Mouse (Mus musculus) hindbrain, postnatal 0 days (tissue): ENCODE results near the gene Serinc5. TPM values are rescaled to one million over a fixed set of nuclear protein-coding genes. Genes with fewer than 3 reads are reported as not detected.

ENCODE experiments used
- ATAC-seq: fragments of 200-750 bp; cut with Nextera tagmentation; 2 replicates; pipeline ENCODE4 v1.8.0; 2017; ENCODE audit warnings: mild to moderate bottlenecking, moderate TSS enrichment, moderate library complexity
- DNase-seq: peaks from one replicate; pipeline ENCODE4 v3.0.0-alpha.2; 2015; ENCODE audit warnings: low spot score
- H3K27ac ChIP-seq: fragments of 300-500 bp; sonication (generic); 2 replicates; pipeline ENCODE4 v1.5.1; 2014; ENCODE audit warnings: mild to moderate bottlenecking
- H3K27me3 ChIP-seq: fragments of 300-500 bp; sonication (generic); 2 replicates; pipeline ENCODE4 v1.6.1; 2014; ENCODE audit warnings: low read length, mixed read lengths; ENCODE audit not compliant: insufficient read depth
- H3K36me3 ChIP-seq: fragments of 300-500 bp; sonication (generic); 2 replicates; pipeline ENCODE4 v1.6.1; 2014; ENCODE audit warnings: low read length, mixed read lengths; ENCODE audit not compliant: insufficient read depth
- H3K4me1 ChIP-seq: fragments of 300-500 bp; sonication (generic); 2 replicates; pipeline ENCODE4 v1.6.1; 2014; ENCODE audit warnings: antibody characterized with exemption, low read length, mixed read lengths; ENCODE audit not compliant: insufficient read depth
- H3K4me2 ChIP-seq: fragments of 300-500 bp; sonication (generic); 2 replicates; pipeline ENCODE4 v1.6.1; 2014; ENCODE audit warnings: low read depth, mild to moderate bottlenecking, low read length, moderate library complexity, mixed read lengths
- H3K4me3 ChIP-seq: fragments of 300-500 bp; sonication (generic); 2 replicates; pipeline ENCODE4 v1.5.1; 2014; ENCODE audit warnings: low read length
- H3K9ac ChIP-seq: fragments of 300-500 bp; sonication (generic); replicated peaks from 2 replicates; pipeline ENCODE4 v1.6.1; 2014; ENCODE audit warnings: mild to moderate bottlenecking, low read length, moderate library complexity, mixed read lengths
- H3K9me3 ChIP-seq: fragments of 300-500 bp; sonication (generic); 2 replicates; pipeline ENCODE4 v1.6.1; 2016; ENCODE audit warnings: low read length, mixed read lengths
- CTCF ChIP-seq: IDR thresholded peaks from 2 replicates; pipeline ENCODE4 v1.5.1; 2016; ENCODE audit warnings: antibody characterized with exemption, control low read depth, low read depth
- WGBS: fragments of 180-500 bp; shearing (Covaris S2); extraction: QIAGEN DNeasy Blood & Tissue Kit; methylation state at CpG from one replicate; pipeline ENCODE4 v1.1.7; 2014; 5-methylcytosine and 5-hydroxymethylcytosine counted together
- polyA plus RNA-seq: library from polyadenylated mRNA; unstranded; fragments of >200 nt; fragmentation: Nextera tagmentation; extraction: Ambion mirVana; gene quantifications from 2 replicates; pipeline ENCODE4 v1.2.1, GENCODE M21; 2015
- total RNA-seq: library from RNA; depleted of rRNA; stranded (reverse); fragments of >200 nt; gene quantifications from 2 replicates; pipeline ENCODE4 v1.2.3, GENCODE M21; 2014

The Serinc5 gene
- total and polyA plus RNA-seq, 2 experiments from 2014 or later = 14.8 to 52.5 TPM

- 0 out of 2 replicates have a peak overlapping the region, but pooled peaks have one; percentile 42 for H3K27ac ChIP-seq
- no peak for TF ChIP-seq CTCF
- H3K27me3 ChIP-seq = no peaks in the 10 kb centered on the region
- 36% methylated on average over 4 of the region's 4 CpGs for WGBS
- H3K36me3 ChIP-seq = no peaks in the 10 kb centered on the region
- H3K9me3 ChIP-seq = no peaks in the 10 kb centered on the region
- H3K4me2 ChIP-seq = no peak overlapping the region
- ATAC-seq (no peak), DNase-seq (no peak)
- H3K4me3 ChIP-seq = no peak overlapping the region
- no peak overlapping the region for H3K9ac ChIP-seq
- peaks cover 6% of the 10 kb centered on the region; the same call in 1 of the 2 replicates for H3K4me1 ChIP-seq
Measured at GRCm38 (mm10) chr13:92632550-92632949, 21.7 kb downstream of the Serinc5 start.

- Histone ChIP-seq H3K4me1 (peaks cover 6% of the 10 kb centered on the region; the same call in 1 of the 2 replicates), H3K4me2 (no peak overlapping the region), H3K9me3 (no peaks in the 10 kb centered on the region), H3K4me3 (no peak overlapping the region), H3K9ac (no peak overlapping the region), H3K36me3 (no peaks in the 10 kb centered on the region), H3K27ac (no peak overlapping the region), H3K27me3 (no peaks in the 10 kb centered on the region)
- TF ChIP-seq CTCF = no peak
- no peak for DNase-seq
- no peak for ATAC-seq
- 41% methylated on average over 2 of the region's 2 CpGs for WGBS
Measured at GRCm38 (mm10) chr13:92635040-92635439, 24.1 kb downstream of the Serinc5 start.

- WGBS = 74% methylated on average over 6 of the region's 6 CpGs
- Histone ChIP-seq H3K4me3 (no peak overlapping the region), H3K27ac (no peak overlapping the region), H3K9ac (0 out of 2 replicates have a peak overlapping the region, but pooled peaks have one; percentile 13), H3K4me1 (peaks cover 6% of the 10 kb centered on the region; the same call in 1 of the 2 replicates), H3K9me3 (no peaks in the 10 kb centered on the region), H3K27me3 (no peaks in the 10 kb centered on the region), H3K4me2 (peak overlapping the region; percentile 27; the same call in 1 of the 2 replicates), H3K36me3 (no peaks in the 10 kb centered on the region)
- DNase-seq (no peak), ATAC-seq (no peak)
- TF ChIP-seq CTCF = no peak
Measured at GRCm38 (mm10) chr13:92636226-92636909, 25.5 kb downstream of the Serinc5 start.

- TF ChIP-seq CTCF = no peak
- 4% methylated on average over 7 of the region's 7 CpGs for WGBS
- 0 out of 2 replicates have a peak overlapping the region, but pooled peaks have one; percentile 13 for H3K9ac ChIP-seq
- ATAC-seq (peak; percentile 59), DNase-seq (peak; percentile 65)
- H3K4me1 ChIP-seq = peaks cover 6% of the 10 kb centered on the region; the same call in 1 of the 2 replicates
- H3K36me3 ChIP-seq = no peaks in the 10 kb centered on the region
- no peak overlapping the region for H3K4me3 ChIP-seq
- no peaks in the 10 kb centered on the region for H3K27me3 ChIP-seq
- H3K27ac ChIP-seq = no peak overlapping the region
- peak overlapping the region; percentile 27; the same call in 1 of the 2 replicates for H3K4me2 ChIP-seq
- H3K9me3 ChIP-seq = no peaks in the 10 kb centered on the region
Measured at GRCm38 (mm10) chr13:92636910-92637275, 26.0 kb downstream of the Serinc5 start.

- Histone ChIP-seq H3K4me1 (peaks cover 6% of the 10 kb centered on the region; the same call in 1 of the 2 replicates), H3K4me2 (no peak overlapping the region), H3K4me3 (no peak overlapping the region), H3K27me3 (no peaks in the 10 kb centered on the region), H3K27ac (no peak overlapping the region), H3K9ac (no peak overlapping the region), H3K36me3 (no peaks in the 10 kb centered on the region), H3K9me3 (no peaks in the 10 kb centered on the region)
- ATAC-seq (no peak), DNase-seq (no peak)
- WGBS = 73% methylated on average over 12 of the region's 12 CpGs
- TF ChIP-seq CTCF = no peak
Measured at GRCm38 (mm10) chr13:92639093-92640014, 28.5 kb downstream of the Serinc5 start.

GRCm38 (mm10) chr13:92644199-92644598, 33.3 kb downstream of the Serinc5 start:
- H3K9me3 ChIP-seq = no peaks in the 10 kb centered on the region
- H3K4me3 ChIP-seq = no peak overlapping the region
- H3K27ac ChIP-seq = no peak overlapping the region
- 85% methylated on average over 3 of the region's 3 CpGs for WGBS
- H3K4me1 ChIP-seq = no peaks in the 10 kb centered on the region
- H3K9ac ChIP-seq = no peak overlapping the region
- DNase-seq (no peak), ATAC-seq (no peak)
- no peak overlapping the region for H3K4me2 ChIP-seq
- no peaks in the 10 kb centered on the region for H3K27me3 ChIP-seq
- TF ChIP-seq CTCF = no peak
- no peaks in the 10 kb centered on the region for H3K36me3 ChIP-seq
